Mouse (Mus musculus) embryonic fibroblast, embryonic 13.5 days (primary cell): ENCODE data around the gene Resp18. TPM values are rescaled to one million over a fixed set of nuclear protein-coding genes. Genes with fewer than 3 reads are reported as not detected.

Experiments
- H3K27ac ChIP-seq: 2 replicates; pipeline ENCODE4 v1.5.1; 2012; ENCODE audit warnings: low read length, control low read depth, inconsistent platforms; ENCODE audit not compliant: insufficient read depth
- H3K4me1 ChIP-seq: 2 replicates; pipeline ENCODE4 v1.6.1; 2011; ENCODE audit warnings: low read length; ENCODE audit not compliant: control insufficient read depth, insufficient read depth
- H3K4me3 ChIP-seq: 2 replicates; pipeline ENCODE4 v1.5.1; 2011; ENCODE audit warnings: mild to moderate bottlenecking, control low read depth, low read length; ENCODE audit not compliant: insufficient read depth
- CTCF ChIP-seq: IDR thresholded peaks from 2 replicates; pipeline ENCODE4 v1.5.1; 2011; ENCODE audit warnings: mild to moderate bottlenecking, control low read depth, low read length, moderate library complexity, borderline replicate concordance; ENCODE audit not compliant: insufficient read depth
- POLR2A ChIP-seq: IDR thresholded peaks from 2 replicates; pipeline ENCODE4 v1.6.1; 2011; ENCODE audit warnings: low read depth, mild to moderate bottlenecking, control low read depth, low read length, moderate library complexity
- polyA plus RNA-seq: library from polyadenylated mRNA; stranded (reverse); fragments of >200 nt; gene quantifications from 2 replicates; pipeline ENCODE4 v1.2.4, GENCODE M21; 2011; ENCODE audit warnings: low read depth; ENCODE audit not compliant: missing spikeins, insufficient read length

The Resp18 gene
- polyA plus RNA-seq, 1 experiment = not detected

DNA sequence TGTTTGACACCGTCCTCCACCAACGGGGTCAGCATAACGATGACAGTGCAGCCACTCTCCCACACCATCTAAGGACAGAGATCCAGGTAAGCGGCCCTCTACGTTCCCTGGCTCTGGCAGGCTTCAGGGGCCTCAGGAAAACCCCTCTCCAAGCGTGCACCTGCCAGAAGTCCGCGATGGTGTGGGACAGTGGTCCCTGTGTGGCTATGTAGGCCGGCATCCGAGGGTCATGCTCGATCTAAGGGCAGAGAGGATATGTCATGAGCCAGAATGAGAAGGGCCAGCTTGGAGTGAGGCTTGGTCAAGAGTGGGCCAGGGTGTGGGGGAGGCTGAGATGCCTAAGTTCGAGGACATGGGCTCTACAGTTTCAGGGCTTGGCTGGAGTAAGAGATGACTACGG, 25.9 kb downstream of the Resp18 start:
- TF ChIP-seq CTCF (no peak), POLR2A (no peak)
- Histone ChIP-seq H3K27ac (no peak overlapping the region), H3K4me3 (no peak overlapping the region), H3K4me1 (peaks cover 12% of the 10 kb centered on the region)

- H3K27ac ChIP-seq = no peak overlapping the region
- no peak overlapping the region for H3K4me3 ChIP-seq
- peaks cover 12% of the 10 kb centered on the region for H3K4me1 ChIP-seq
- peak; percentile 79 for TF ChIP-seq CTCF
- no peak for TF ChIP-seq POLR2A
Observed at GRCm38 (mm10) chr1:75251112-75251970, 26.9 kb downstream of the Resp18 start.

DNA sequence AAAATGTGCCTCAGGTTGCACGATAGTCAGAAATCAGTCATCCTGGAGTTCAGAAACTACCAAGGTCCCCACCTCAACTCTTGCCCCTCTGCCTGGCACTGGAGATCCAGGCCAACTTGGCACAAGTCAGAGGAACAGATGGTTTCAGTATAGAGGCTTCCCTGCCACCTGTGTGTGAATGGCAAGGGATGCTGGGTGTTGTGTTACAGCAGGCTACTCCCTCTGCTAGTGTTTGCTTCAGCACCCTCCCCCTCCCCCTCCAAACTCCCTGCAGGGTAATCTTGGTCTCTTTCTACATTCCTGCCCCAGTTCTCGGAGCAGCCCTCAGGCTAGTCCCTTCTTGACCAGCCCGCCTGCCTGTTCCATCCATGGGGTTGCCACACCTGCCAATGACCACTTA, 27.7 kb downstream of the Resp18 start:
- H3K4me1 ChIP-seq = peaks cover 12% of the 10 kb centered on the region
- TF ChIP-seq POLR2A = no peak
- TF ChIP-seq CTCF = no peak
- no peak overlapping the region for H3K27ac ChIP-seq
- no peak overlapping the region for H3K4me3 ChIP-seq

DNA sequence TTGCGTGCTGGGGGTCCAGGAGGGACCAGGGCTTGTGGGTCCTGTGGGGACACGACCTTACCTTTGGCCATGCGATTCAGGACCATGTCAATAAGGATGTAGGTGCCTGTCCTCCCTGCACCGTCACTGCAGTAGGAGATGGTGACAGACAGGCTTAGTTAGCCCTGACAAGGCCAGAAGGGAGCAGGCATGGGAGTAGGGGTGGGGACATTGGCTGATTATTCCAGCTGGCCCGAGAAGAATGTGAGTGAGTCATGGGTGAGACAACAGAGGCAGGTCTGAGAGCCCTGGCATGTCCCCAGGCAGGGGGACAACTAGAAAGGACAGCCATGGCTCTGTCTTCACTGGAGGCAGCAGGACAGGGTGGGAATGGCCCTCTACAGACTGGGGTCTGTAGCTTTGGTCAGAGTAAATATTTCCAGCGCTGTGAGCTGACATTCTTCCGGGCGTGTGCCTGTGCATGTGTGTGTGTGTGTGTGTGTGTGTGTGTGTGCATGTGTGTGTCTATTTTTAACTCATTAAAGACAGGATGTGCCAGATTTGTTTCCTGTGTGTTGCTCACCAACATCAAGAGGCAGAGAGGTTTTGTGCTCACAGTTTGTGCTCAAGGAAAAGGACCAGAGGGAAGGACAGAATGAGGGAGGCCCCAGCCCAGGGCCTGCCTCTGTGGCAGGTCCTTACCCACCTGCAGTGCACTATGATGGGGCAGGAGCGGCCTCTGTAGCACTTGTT, 30.0 kb downstream of the Resp18 start:
- TF ChIP-seq CTCF = no peak
- peak; percentile 38; the same call in 1 of the 2 replicates for TF ChIP-seq POLR2A
- peak overlapping the region; percentile 91 for H3K27ac ChIP-seq
- H3K4me1 ChIP-seq = peaks cover 12% of the 10 kb centered on the region
- H3K4me3 ChIP-seq = no peak overlapping the region

- TF ChIP-seq CTCF (no peak), POLR2A (no peak)
- H3K4me1 ChIP-seq = peaks cover 12% of the 10 kb centered on the region
- peak overlapping the region; percentile 91 for H3K27ac ChIP-seq
- H3K4me3 ChIP-seq = no peak overlapping the region
Observed at GRCm38 (mm10) chr1:75247071-75247930, 30.9 kb downstream of the Resp18 start.

- no peak overlapping the region for H3K4me3 ChIP-seq
- TF ChIP-seq CTCF = no peak
- peaks cover 12% of the 10 kb centered on the region for H3K4me1 ChIP-seq
- no peak overlapping the region for H3K27ac ChIP-seq
Observed at GRCm38 (mm10) chr1:75244836-75245235, 33.4 kb downstream of the Resp18 start.

DNA sequence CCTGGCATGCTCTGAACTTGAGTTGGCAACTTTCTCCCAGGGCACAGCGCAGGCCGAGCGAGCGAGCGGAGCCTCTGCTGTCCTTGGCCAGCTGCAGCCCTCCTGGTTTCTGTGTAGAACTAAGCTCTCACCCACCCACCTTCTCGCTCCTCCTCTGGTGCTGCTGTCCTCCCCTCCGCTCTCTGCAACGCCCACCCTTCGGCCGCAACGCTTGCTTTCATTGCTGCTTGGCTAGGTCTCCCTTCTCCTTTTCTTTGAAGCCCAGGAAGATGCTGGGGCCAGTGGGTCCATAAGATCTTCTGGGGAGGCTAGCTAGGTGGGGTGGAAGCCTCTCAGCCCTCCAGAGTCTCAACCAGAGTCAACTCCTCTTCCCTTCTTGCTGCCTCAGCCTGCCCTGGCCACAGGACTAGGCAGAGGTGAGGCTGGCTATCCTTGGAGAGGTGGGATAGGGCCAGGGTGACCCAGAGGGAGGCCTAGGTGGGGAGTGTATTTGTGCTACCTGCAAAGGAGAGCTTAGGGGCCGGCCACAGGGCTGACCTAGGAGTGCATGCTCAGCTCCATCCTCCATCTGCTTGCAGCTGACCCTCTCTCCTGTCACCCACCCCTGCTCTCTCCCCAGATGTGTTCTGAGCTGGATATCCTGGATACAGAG, 33.9 kb downstream of the Resp18 start:
- Histone ChIP-seq H3K27ac (no peak overlapping the region), H3K4me1 (peaks cover 12% of the 10 kb centered on the region)
- TF ChIP-seq CTCF (no peak), POLR2A (no peak)

GRCm38 (mm10) chr1:75243411-75243810, 34.8 kb downstream of the Resp18 start:
- Histone ChIP-seq H3K27ac (no peak overlapping the region), H3K4me3 (no peak overlapping the region), H3K4me1 (peaks cover 9% of the 10 kb centered on the region)
- no peak for TF ChIP-seq CTCF
- TF ChIP-seq POLR2A = no peak

More for the DNA sequence above, 33.9 kb downstream of the Resp18 start:
- no peak overlapping the region for H3K4me3 ChIP-seq

- H3K4me1 ChIP-seq = peaks cover 2% of the 10 kb centered on the region; the same call in 1 of the 2 replicates
- H3K4me3 ChIP-seq = no peak overlapping the region
- no peak overlapping the region for H3K27ac ChIP-seq
- TF ChIP-seq CTCF = no peak
- no peak for TF ChIP-seq POLR2A
Observed at GRCm38 (mm10) chr1:75239591-75239990, 38.6 kb downstream of the Resp18 start.
